Mouse (Mus musculus) neural tube, embryonic 14.5 days (tissue): ENCODE data around the gene Prdm10. TPM values are rescaled to one million over a fixed set of nuclear protein-coding genes. Genes with fewer than 3 reads are reported as not detected.

Source experiments
- ATAC-seq: fragments of 200-750 bp; cut with Nextera tagmentation; 2 replicates; pipeline ENCODE4 v1.8.0; 2017; ENCODE audit warnings: low read depth, mild to moderate bottlenecking, moderate TSS enrichment, moderate library complexity
- H3K27ac ChIP-seq: fragments of 300-500 bp; sonication (generic); 2 replicates; pipeline ENCODE4 v1.5.1; 2014; ENCODE audit warnings: low read depth, mild to moderate bottlenecking, control low read depth, low read length, moderate library complexity, mixed read lengths
- H3K27me3 ChIP-seq: fragments of 300-500 bp; sonication (generic); 2 replicates; pipeline ENCODE4 v1.6.1; 2014; ENCODE audit warnings: low read length; ENCODE audit not compliant: control insufficient read depth, insufficient read depth
- H3K36me3 ChIP-seq: fragments of 300-500 bp; sonication (generic); 2 replicates; pipeline ENCODE4 v1.6.1; 2014; ENCODE audit warnings: low read length, mixed read lengths; ENCODE audit not compliant: control insufficient read depth, insufficient read depth
- H3K4me1 ChIP-seq: fragments of 300-500 bp; sonication (generic); 2 replicates; pipeline ENCODE4 v1.6.1; 2014; ENCODE audit warnings: low read length; ENCODE audit not compliant: control insufficient read depth, insufficient read depth
- H3K4me2 ChIP-seq: fragments of 300-500 bp; sonication (generic); 2 replicates; pipeline ENCODE4 v1.6.1; 2014; ENCODE audit warnings: mild to moderate bottlenecking, low read depth, low read length, control low read depth
- H3K4me3 ChIP-seq: fragments of 300-500 bp; sonication (generic); 2 replicates; pipeline ENCODE4 v1.5.1; 2014; ENCODE audit warnings: low read depth, low read length, control low read depth, mixed read lengths
- H3K9ac ChIP-seq: fragments of 300-500 bp; sonication (generic); replicated peaks from 2 replicates; pipeline ENCODE4 v1.6.1; 2014; ENCODE audit warnings: low read depth, mild to moderate bottlenecking, control low read depth, low read length, mixed read lengths
- H3K9me3 ChIP-seq: fragments of 300-500 bp; sonication (generic); 2 replicates; pipeline ENCODE4 v1.6.1; 2016; ENCODE audit warnings: low read length; ENCODE audit not compliant: control insufficient read depth
- WGBS: fragments of 180-500 bp; shearing (Covaris S2); extraction: QIAGEN DNeasy Blood & Tissue Kit; methylation state at CpG from one replicate; pipeline ENCODE4 v1.1.7; 2014; 5-methylcytosine and 5-hydroxymethylcytosine counted together
- polyA plus RNA-seq: library from polyadenylated mRNA; unstranded; fragments of >200 nt; fragmentation: Nextera tagmentation; extraction: Ambion mirVana; gene quantifications from 2 replicates; pipeline ENCODE4 v1.2.1, GENCODE M21; 2014

The Prdm10 gene
- polyA plus RNA-seq, 1 experiment from 2014 or later, result 11.6 TPM

DNA sequence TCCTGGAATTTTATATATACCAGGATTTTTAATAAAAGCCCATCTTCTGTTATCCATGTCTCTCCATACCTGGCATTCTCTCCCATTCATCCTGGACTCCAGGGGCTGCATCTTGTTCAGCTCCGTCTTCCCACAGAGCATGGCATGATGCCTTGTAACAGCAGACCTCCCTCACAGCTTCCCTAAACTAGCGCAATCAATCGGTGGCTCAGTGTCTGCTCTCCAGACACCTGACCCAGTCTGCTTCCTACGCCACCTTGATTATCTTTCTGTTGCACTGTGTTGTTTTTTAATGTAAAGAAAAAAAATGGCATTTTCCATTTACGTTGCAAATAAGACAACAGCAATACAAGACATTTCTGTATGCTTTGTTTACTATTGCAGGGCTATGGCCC lies 36.4 kb upstream of the Prdm10 start:
- Histone ChIP-seq H3K4me1 (no peaks in the 10 kb centered on the region), H3K9me3 (no peaks in the 10 kb centered on the region), H3K36me3 (no peaks in the 10 kb centered on the region), H3K4me3 (no peak overlapping the region), H3K27me3 (no peaks in the 10 kb centered on the region), H3K4me2 (no peak overlapping the region), H3K9ac (no peak overlapping the region), H3K27ac (no peak overlapping the region; the same call in 1 of the 2 replicates)
- no peak for ATAC-seq
- WGBS, result 67% methylated on average over 5 of the region's 5 CpGs

- 86% methylated on average over 6 of the region's 6 CpGs for WGBS
- ATAC-seq, result no peak
Observed at GRCm38 (mm10) chr9:31245006-31245405, 35.3 kb upstream of the Prdm10 start.

GRCm38 (mm10) chr9:31246421-31246820 lies 33.9 kb upstream of the Prdm10 start:
- H3K36me3 ChIP-seq, result no peaks in the 10 kb centered on the region
- H3K4me1 ChIP-seq, result no peaks in the 10 kb centered on the region
- WGBS, result 46% methylated on average over 6 of the region's 6 CpGs
- H3K9ac ChIP-seq, result no peak overlapping the region
- H3K27ac ChIP-seq, result no peak overlapping the region
- ATAC-seq, result no peak
- no peak overlapping the region for H3K4me2 ChIP-seq
- no peak overlapping the region for H3K4me3 ChIP-seq
- no peaks in the 10 kb centered on the region for H3K9me3 ChIP-seq
- no peaks in the 10 kb centered on the region for H3K27me3 ChIP-seq

More at GRCm38 (mm10) chr9:31245006-31245405, 35.3 kb upstream of the Prdm10 start:
- no peak overlapping the region for H3K9ac ChIP-seq
- H3K9me3 ChIP-seq, result no peaks in the 10 kb centered on the region
- H3K27ac ChIP-seq, result no peak overlapping the region
- no peaks in the 10 kb centered on the region for H3K4me1 ChIP-seq
- no peaks in the 10 kb centered on the region for H3K27me3 ChIP-seq
- H3K4me3 ChIP-seq, result no peak overlapping the region
- no peaks in the 10 kb centered on the region for H3K36me3 ChIP-seq
- no peak overlapping the region for H3K4me2 ChIP-seq

DNA sequence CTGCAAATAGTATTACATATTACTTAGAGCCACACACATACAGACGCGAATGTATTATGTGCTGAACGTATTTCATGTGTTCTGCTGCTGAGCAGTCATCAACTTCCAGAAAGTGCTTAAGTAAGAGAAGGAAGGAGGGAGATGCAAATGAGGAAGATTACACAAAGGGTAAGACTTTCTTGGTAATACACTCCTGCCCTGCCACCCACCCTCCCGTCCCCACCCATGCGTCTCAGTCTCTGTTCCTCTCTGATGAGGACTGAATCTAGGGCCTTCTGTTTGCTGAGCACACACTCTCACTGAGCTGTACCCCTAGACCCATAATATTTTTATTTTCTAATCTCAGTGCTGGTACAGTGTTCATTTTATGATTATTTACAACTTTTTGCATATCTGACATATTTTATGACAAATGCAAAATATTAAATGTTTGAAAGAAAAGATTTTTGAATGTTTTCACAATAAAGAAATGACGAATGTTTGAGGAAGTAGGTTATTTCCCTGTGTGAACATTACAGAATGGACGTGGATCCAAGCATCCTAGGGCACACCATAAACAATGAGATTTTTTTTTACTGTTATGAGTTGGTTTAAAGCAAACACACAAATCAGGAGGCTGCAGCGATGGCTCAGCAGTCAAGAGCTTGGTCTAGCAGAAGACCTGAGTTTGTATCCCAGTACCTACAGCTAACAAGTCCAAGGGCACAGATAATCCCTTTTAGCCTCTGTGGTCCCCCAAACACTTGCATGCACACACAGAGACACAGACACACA lies 32.7 kb upstream of the Prdm10 start:
- H3K36me3 ChIP-seq, result no peaks in the 10 kb centered on the region
- no peak overlapping the region for H3K4me2 ChIP-seq
- 76% methylated on average over 8 of the region's 8 CpGs for WGBS
- no peaks in the 10 kb centered on the region for H3K27me3 ChIP-seq
- H3K27ac ChIP-seq, result no peak overlapping the region
- no peak for ATAC-seq
- no peak overlapping the region for H3K9ac ChIP-seq
- no peaks in the 10 kb centered on the region for H3K9me3 ChIP-seq
- no peaks in the 10 kb centered on the region for H3K4me1 ChIP-seq
- no peak overlapping the region for H3K4me3 ChIP-seq

GRCm38 (mm10) chr9:31252182-31252799 lies 28.0 kb upstream of the Prdm10 start:
- WGBS, result 79% methylated on average over 10 of the region's 10 CpGs
- Histone ChIP-seq H3K4me3 (no peak overlapping the region), H3K27me3 (no peaks in the 10 kb centered on the region), H3K36me3 (no peaks in the 10 kb centered on the region), H3K9me3 (no peaks in the 10 kb centered on the region), H3K4me2 (no peak overlapping the region), H3K9ac (no peak overlapping the region), H3K4me1 (no peaks in the 10 kb centered on the region), H3K27ac (no peak overlapping the region)
- ATAC-seq, result no peak

DNA sequence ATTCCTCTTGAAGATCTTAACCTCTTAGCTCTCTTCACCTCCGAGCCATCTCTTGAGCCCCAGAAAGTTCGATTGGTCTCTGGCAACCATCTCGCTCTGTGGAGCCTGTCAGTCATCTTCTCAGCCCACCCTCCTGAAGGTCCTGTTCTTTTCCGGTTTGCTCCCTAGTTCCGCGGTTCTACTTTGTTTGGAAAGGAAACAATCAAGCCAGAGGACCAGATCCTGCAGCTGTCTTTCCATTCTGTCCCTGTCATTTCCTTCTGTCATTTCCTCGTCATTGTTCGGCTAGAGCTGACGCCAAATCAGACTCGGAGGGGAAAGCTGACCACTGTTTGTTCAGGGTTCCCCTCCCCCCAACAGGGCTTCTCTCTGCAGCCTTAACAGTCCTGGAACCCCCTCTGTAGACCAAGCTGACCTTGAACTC lies 27.0 kb upstream of the Prdm10 start:
- H3K4me2 ChIP-seq, result no peak overlapping the region
- no peak overlapping the region for H3K27ac ChIP-seq
- no peak for ATAC-seq

DNA sequence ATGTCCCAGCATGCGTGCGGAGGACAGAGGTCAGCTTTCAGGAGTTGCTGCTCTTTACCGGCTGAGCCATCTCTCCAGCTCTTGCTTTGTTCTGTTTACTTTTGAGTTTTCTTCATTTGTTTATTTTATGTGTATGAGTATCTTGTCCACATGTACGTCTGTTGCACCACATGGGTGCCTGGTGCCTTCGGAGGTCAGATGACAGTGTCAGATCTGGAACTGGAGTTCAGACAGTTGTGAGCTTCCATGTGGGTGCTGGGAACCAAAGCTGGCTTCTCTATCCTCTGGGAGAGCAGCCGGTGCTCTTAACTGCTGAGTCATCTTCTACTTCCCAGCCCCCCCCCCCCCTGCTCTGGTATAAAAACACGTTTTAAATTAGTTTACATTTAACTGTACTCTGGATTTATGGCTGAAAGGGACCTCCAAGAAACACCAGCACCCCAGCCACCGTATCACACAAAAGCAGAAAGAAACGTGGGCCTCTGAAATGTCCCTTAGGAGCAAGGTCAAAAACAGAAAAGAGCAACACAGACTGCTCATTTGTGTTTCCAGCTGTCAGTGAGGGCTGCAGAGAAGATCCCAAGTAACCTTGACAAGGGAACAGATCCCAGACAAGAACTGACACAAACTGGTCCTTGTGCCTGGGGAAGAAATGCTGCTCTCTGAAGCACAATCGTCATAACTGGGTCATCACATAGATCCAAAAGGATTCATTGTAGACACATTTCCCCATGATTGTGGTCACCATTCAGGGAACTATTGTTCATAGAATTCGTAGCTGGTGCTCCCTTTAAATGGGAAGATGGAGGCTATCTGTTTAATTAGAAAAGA lies 26.3 kb upstream of the Prdm10 start:
- ATAC-seq, result no peak
- Histone ChIP-seq H3K27me3 (no peaks in the 10 kb centered on the region), H3K4me1 (no peaks in the 10 kb centered on the region), H3K27ac (no peak overlapping the region), H3K9ac (no peak overlapping the region), H3K4me3 (no peak overlapping the region), H3K4me2 (no peak overlapping the region), H3K36me3 (no peaks in the 10 kb centered on the region), H3K9me3 (no peaks in the 10 kb centered on the region)
- 74% methylated on average over 11 of the region's 11 CpGs for WGBS

More for the DNA sequence above, 27.0 kb upstream of the Prdm10 start:
- Histone ChIP-seq H3K4me1 (no peaks in the 10 kb centered on the region), H3K4me3 (no peak overlapping the region), H3K36me3 (no peaks in the 10 kb centered on the region), H3K9ac (no peak overlapping the region), H3K27me3 (no peaks in the 10 kb centered on the region), H3K9me3 (no peaks in the 10 kb centered on the region)
- WGBS, result 70% methylated on average over 10 of the region's 10 CpGs

- H3K9ac ChIP-seq, result no peak overlapping the region
- no peak overlapping the region for H3K4me2 ChIP-seq
- H3K27me3 ChIP-seq, result no peaks in the 10 kb centered on the region
- WGBS, result 97% methylated on average over 7 of the region's 7 CpGs
- H3K4me3 ChIP-seq, result no peak overlapping the region
- H3K4me1 ChIP-seq, result no peaks in the 10 kb centered on the region
- H3K27ac ChIP-seq, result no peak overlapping the region
- no peaks in the 10 kb centered on the region for H3K36me3 ChIP-seq
- no peak for ATAC-seq
- no peaks in the 10 kb centered on the region for H3K9me3 ChIP-seq
Observed at GRCm38 (mm10) chr9:31254697-31255004, 25.7 kb upstream of the Prdm10 start.

- H3K4me3 ChIP-seq, result no peak overlapping the region
- no peaks in the 10 kb centered on the region for H3K9me3 ChIP-seq
- WGBS, result 85% methylated on average over 7 of the region's 7 CpGs
- no peaks in the 10 kb centered on the region for H3K27me3 ChIP-seq
- no peak overlapping the region for H3K27ac ChIP-seq
- H3K9ac ChIP-seq, result no peak overlapping the region
- H3K36me3 ChIP-seq, result no peaks in the 10 kb centered on the region
- ATAC-seq, result no peak
- no peaks in the 10 kb centered on the region for H3K4me1 ChIP-seq
- no peak overlapping the region for H3K4me2 ChIP-seq
Observed at GRCm38 (mm10) chr9:31255953-31256352, 24.4 kb upstream of the Prdm10 start.
